Mouse (Mus musculus) neural tube, embryonic 13.5 days (tissue): ENCODE measurements at regions not wholly inside any gene's neighbourhood (a gene's known extent, or its start where the extent isn't known, plus 50 kb on each side); places are given as distances from the start of the nearest gene placed in this dataset.
A peak's percentile ranks its signal among the peaks of the same experiment; 100 is the strongest.

Experiments used
- ATAC-seq: fragments of 200-750 bp; cut with Nextera tagmentation; 2 replicates; pipeline ENCODE4 v1.8.0; 2017; ENCODE audit warnings: low read depth, mild to moderate bottlenecking, moderate TSS enrichment, moderate library complexity
- H3K27ac ChIP-seq: fragments of 300-500 bp; sonication (generic); replicated peaks from 2 replicates; pipeline ENCODE4 v1.5.1; 2015; ENCODE audit warnings: moderate library complexity, mild to moderate bottlenecking, inconsistent platforms
- H3K27me3 ChIP-seq: fragments of 300-500 bp; sonication (generic); 2 replicates; pipeline ENCODE4 v1.6.1; 2015; ENCODE audit warnings: mild to moderate bottlenecking, inconsistent platforms
- H3K36me3 ChIP-seq: fragments of 300-500 bp; sonication (generic); 2 replicates; pipeline ENCODE4 v1.6.1; 2015; ENCODE audit warnings: mild to moderate bottlenecking, inconsistent platforms
- H3K4me1 ChIP-seq: fragments of 300-500 bp; sonication (generic); replicated peaks from 2 replicates; pipeline ENCODE4 v1.6.1; 2015; ENCODE audit warnings: inconsistent platforms
- H3K4me2 ChIP-seq: fragments of 300-500 bp; sonication (generic); 2 replicates; pipeline ENCODE4 v1.6.1; 2015; ENCODE audit warnings: inconsistent platforms, mild to moderate bottlenecking, moderate library complexity
- H3K4me3 ChIP-seq: fragments of 300-500 bp; sonication (generic); 2 replicates; pipeline ENCODE4 v1.5.1; 2015; ENCODE audit warnings: mild to moderate bottlenecking, inconsistent platforms
- H3K9ac ChIP-seq: fragments of 300-500 bp; sonication (generic); 2 replicates; pipeline ENCODE4 v1.6.1; 2015; ENCODE audit warnings: moderate library complexity, mild to moderate bottlenecking, inconsistent platforms
- H3K9me3 ChIP-seq: fragments of 300-500 bp; sonication (generic); 2 replicates; pipeline ENCODE4 v1.6.1; 2016; ENCODE audit warnings: inconsistent platforms
- WGBS: fragments of 180-500 bp; shearing (Covaris S2); methylation state at CpG from one replicate; pipeline ENCODE4 v1.1.7; 2015; 5-methylcytosine and 5-hydroxymethylcytosine counted together

DNA sequence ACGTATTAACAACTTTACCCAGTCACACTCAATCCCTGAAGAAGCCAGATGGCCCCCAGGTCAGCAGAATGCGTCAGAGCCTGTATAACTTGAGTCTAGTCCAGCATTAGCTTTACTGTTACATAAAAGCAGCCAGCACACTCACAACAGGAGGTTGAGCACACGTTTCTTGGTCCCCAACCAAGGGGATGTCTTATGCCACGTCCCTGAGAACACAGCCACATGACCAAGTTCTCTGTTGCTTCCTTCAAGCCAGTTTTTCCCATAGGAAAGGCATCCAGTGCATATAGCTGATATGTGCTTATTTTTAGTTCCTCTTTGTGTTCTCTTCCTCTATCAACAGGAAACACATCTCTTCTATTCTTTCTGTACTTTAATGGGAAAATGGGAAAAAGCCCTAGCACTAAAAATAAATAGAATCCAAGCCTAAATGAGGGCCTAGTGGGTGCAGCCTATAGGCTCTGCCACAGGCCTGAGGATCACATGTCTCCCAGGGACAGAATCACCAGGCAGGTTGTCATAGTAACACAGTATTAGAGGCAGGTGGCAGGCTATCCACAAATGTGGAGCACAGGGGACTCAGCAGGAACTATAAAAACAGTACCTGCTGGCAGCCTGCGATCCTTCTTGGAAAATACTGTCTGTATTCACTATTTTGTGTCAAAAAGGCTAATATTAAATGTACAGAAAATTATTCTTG lies 160.1 kb downstream of the Tmem17 start:
- Histone ChIP-seq H3K36me3 (no peaks in the 10 kb centered on the region), H3K27ac (peak overlapping the region; percentile 34; the same call in 1 of the 2 replicates), H3K9me3 (no peaks in the 10 kb centered on the region), H3K4me3 (no peak overlapping the region), H3K4me1 (peaks cover 12% of the 10 kb centered on the region), H3K9ac (no peak overlapping the region), H3K27me3 (no peaks in the 10 kb centered on the region), H3K4me2 (no peak overlapping the region)
- peak; percentile 97 for ATAC-seq
- 34% methylated on average over 5 of the region's 5 CpGs for WGBS

DNA sequence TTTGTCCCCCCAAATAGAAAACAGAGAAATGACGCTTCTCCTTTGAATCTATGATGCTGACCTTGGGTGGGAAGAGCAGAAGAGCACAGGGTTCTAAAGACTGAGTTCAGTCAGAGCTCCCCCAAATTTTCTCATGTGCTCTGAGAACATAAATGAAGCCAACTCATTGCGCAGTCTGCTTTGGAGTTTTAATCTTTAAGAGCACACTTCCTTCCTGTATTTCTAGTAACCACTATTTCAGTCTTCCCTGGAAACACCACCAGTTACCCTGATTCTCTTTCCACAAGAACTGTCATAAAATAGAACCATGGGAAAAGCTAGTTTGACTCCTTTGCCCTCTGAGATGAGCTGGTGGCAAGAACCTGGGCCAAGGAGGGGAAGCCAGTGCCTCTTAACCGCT lies 163.2 kb downstream of the Tmem17 start:
- Histone ChIP-seq H3K4me1 (peaks cover 12% of the 10 kb centered on the region), H3K9ac (no peak overlapping the region), H3K4me2 (no peak overlapping the region), H3K36me3 (no peaks in the 10 kb centered on the region), H3K27ac (no peak overlapping the region), H3K27me3 (no peaks in the 10 kb centered on the region), H3K4me3 (no peak overlapping the region), H3K9me3 (no peaks in the 10 kb centered on the region)
- no peak for ATAC-seq
- 85% methylated on average over 3 of the region's 3 CpGs for WGBS

DNA sequence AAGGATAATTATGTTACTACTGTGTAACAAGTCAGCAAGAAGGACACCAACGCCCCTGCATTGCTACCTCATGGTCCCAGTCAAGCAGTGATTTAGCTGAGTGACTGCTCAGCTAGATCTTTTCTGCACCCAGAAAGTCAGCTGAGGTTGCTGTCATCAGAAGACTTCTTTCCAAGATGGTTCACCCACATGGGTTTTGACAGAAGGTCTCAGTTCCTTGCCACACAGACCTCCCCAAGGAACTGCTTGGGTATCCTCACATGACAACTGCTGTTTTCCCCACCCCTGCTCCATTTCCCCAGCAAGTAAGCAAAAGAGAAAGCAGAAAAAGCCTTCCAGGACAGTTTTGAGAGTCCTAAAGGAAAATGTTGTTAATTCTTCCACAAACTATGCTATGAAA lies 163.9 kb downstream of the Tmem17 start:
- Histone ChIP-seq H3K9me3 (no peaks in the 10 kb centered on the region), H3K4me1 (peaks cover 12% of the 10 kb centered on the region), H3K27me3 (no peaks in the 10 kb centered on the region), H3K9ac (no peak overlapping the region), H3K4me2 (no peak overlapping the region), H3K4me3 (no peak overlapping the region), H3K27ac (no peak overlapping the region), H3K36me3 (no peaks in the 10 kb centered on the region)
- 88% methylated on average over 1 of the region's 1 CpGs for WGBS
- no peak for ATAC-seq

DNA sequence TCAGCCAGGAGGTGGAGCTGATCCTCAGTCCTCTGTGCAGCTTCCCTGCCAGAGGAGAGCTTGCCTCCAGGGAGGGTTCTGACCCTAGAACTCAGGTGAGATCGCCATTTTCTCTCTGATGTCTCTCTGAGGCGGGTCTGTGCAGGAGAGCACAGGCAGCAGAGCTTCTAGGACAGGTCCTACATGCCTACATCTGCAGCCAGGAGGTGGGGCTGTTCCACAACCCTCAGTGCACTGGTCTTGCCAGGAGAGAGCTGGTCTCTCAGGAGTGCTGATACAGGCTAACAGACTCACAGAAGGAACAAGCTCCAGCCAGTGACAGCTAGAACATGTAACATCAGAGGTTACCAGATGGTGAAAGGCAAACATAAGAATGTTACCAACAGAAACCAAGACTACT lies 165.4 kb downstream of the Tmem17 start:
- H3K27me3 ChIP-seq, result no peaks in the 10 kb centered on the region
- ATAC-seq, result no peak
- no peak overlapping the region for H3K9ac ChIP-seq
- H3K4me1 ChIP-seq, result peaks cover 2% of the 10 kb centered on the region; the same call in 1 of the 2 replicates
- 43% methylated on average over 2 of the region's 2 CpGs for WGBS
- no peaks in the 10 kb centered on the region for H3K9me3 ChIP-seq
- H3K36me3 ChIP-seq, result no peaks in the 10 kb centered on the region
- H3K27ac ChIP-seq, result no peak overlapping the region
- H3K4me3 ChIP-seq, result no peak overlapping the region
- no peak overlapping the region for H3K4me2 ChIP-seq

DNA sequence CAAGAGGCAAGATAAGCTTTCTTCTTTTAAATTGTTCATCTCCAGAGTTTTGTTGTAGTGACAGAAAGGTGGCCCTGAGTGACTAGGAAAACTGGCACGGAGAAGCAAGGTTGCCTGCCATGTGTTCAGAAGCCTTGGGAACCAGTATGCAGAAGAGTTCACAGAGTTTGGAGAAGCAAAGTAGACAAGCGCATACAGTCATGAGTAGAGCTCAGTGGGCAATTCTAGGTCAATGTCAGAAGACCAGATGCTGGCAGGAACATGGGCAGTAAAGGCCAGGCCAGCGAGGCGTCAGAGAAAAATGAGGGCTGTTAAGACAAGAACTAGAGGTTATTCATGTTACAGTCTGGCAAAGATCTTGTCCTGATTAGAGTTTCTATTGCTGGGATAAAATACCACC lies 172.7 kb downstream of the Tmem17 start:
- H3K4me1 ChIP-seq, result no peaks in the 10 kb centered on the region
- ATAC-seq, result no peak

DNA sequence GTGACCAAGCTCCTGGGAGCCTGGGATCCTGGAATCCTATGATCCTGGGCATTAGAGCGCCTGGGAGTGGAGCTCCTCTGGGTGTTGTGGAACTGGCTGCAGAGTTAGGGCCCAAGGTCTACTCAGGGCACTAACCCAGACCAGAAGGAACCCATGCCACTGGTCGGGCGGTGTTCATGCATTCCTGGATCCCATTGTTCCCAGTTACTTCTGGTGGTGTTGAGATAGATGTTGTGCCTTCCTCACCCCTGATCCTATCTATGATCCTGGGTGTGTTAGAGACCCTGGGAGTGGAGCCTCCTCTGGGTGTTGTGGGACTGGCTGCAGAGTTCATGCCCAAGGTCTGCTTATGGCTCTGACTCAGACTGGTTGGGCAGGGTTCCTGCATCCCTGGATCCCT lies 169.9 kb downstream of the B3gnt2 start:
- Histone ChIP-seq H3K4me3 (no peak overlapping the region), H3K9ac (no peak overlapping the region), H3K4me1 (no peaks in the 10 kb centered on the region), H3K27ac (no peak overlapping the region), H3K27me3 (no peaks in the 10 kb centered on the region), H3K9me3 (no peaks in the 10 kb centered on the region), H3K4me2 (no peak overlapping the region), H3K36me3 (no peaks in the 10 kb centered on the region)
- WGBS, result 96% methylated on average over 3 of the region's 3 CpGs
- no peak for ATAC-seq

More for the DNA sequence above, 172.7 kb downstream of the Tmem17 start:
- no peaks in the 10 kb centered on the region for H3K36me3 ChIP-seq
- H3K27me3 ChIP-seq, result no peaks in the 10 kb centered on the region
- H3K27ac ChIP-seq, result no peak overlapping the region
- no peak overlapping the region for H3K9ac ChIP-seq
- no peak overlapping the region for H3K4me3 ChIP-seq
- H3K4me2 ChIP-seq, result no peak overlapping the region
- 89% methylated on average over 4 of the region's 4 CpGs for WGBS
- H3K9me3 ChIP-seq, result no peaks in the 10 kb centered on the region

DNA sequence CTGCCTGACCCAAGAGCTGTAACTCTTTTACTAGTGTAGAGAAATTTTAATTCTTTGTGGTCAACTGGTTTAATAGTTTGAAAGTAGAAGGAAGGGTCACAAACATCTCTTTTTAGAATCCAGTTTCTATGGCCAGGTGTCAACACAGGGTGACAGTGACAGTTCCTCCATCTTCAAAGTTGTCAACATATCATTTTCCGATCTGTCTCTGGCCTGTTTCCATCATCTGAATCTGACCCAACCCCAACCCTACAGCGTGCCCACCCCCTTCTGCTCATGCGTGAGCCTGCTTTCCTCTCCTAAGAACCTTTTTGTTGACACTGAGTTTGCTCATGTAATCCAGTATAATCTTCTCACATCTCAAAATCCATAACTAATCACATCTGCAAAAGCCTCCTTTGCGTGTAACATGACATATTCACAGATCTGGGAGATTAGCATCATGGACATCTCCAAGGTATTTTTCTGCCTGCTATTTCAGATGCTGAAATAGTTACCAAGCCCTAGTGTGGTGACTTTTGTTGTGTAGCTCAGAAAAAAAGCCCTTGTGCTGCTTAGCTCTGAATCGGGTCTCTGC lies 168.4 kb downstream of the B3gnt2 start:
- H3K9me3 ChIP-seq, result no peaks in the 10 kb centered on the region
- ATAC-seq, result no peak

DNA sequence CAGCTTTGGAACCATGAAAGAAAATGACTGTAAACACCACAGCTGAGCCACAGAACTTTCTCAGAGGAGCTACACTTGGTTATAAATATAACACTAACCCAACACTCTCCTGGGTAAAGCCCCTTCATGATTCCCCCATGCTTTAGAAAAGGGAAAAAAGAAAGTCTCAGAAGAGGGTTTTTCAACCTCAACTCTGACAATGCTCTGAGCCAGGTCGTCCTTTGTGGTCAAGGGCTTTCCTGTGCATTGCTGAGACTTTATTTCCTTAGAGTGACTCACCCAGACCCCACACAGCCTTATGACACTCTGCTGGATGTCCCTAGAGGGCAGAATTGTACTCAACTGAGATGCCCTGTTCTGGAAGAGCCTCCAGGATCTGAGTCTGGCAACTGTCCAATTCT lies 167.8 kb downstream of the B3gnt2 start:
- Histone ChIP-seq H3K9me3 (no peaks in the 10 kb centered on the region), H3K9ac (no peak overlapping the region), H3K4me1 (0 out of 2 replicates have a peak, but pooled peaks cover under 1% of the 10 kb centered on the region), H3K27ac (no peak overlapping the region), H3K4me3 (no peak overlapping the region), H3K36me3 (no peaks in the 10 kb centered on the region), H3K27me3 (no peaks in the 10 kb centered on the region), H3K4me2 (no peak overlapping the region)
- ATAC-seq, result no peak
- WGBS, result 40% methylated on average over 1 of the region's 1 CpGs

More for the DNA sequence above, 168.4 kb downstream of the B3gnt2 start:
- Histone ChIP-seq H3K36me3 (no peaks in the 10 kb centered on the region), H3K4me2 (no peak overlapping the region), H3K27ac (no peak overlapping the region), H3K4me1 (no peaks in the 10 kb centered on the region), H3K27me3 (no peaks in the 10 kb centered on the region), H3K9ac (no peak overlapping the region), H3K4me3 (no peak overlapping the region)
- WGBS, result 90% methylated on average over 5 of the region's 5 CpGs

DNA sequence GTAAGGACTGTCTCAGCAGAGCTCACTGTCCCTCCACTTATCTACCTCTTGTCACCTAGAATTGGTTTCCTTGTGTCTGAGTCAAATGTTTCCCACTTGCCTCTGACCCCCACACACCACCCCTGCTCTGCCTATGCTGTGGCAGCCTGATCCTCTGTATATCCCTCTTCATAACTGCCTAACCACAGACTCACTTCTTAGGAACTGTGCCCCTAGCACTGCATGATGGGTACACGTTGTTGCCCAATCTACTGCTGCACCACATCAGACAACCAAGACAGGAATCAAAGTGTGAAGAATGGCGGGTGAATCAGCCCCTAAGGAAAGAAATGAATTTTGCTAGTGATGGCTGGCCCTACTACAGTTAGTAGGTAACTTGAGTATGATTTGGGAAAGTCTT lies 167.4 kb downstream of the B3gnt2 start:
- no peaks in the 10 kb centered on the region for H3K27me3 ChIP-seq
- no peaks in the 10 kb centered on the region for H3K9me3 ChIP-seq
- no peak overlapping the region for H3K27ac ChIP-seq
- WGBS, result 91% methylated on average over 2 of the region's 2 CpGs
- no peak overlapping the region for H3K4me2 ChIP-seq
- H3K4me3 ChIP-seq, result no peak overlapping the region
- H3K36me3 ChIP-seq, result no peaks in the 10 kb centered on the region
- ATAC-seq, result no peak
- peaks cover 4% of the 10 kb centered on the region; the same call in 1 of the 2 replicates for H3K4me1 ChIP-seq
- no peak overlapping the region for H3K9ac ChIP-seq

DNA sequence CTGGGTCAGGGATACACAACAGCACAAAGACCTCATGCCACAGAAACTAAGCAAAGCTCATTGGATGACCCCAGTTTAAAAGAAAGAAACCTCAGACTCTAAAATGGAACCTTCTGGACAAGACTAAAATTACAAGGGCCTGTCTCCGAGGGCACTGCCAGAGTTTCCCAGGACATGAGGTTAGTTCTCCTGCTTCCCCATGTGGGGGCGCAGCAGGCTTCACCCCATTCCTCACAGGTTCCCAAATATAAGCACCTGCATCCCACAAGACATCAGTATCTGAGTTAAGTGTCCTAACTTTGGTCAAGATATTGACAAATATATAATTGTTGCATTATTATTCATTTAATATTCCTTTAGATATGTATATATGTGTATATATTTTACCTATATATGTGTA lies 166.8 kb downstream of the B3gnt2 start:
- ATAC-seq, result no peak
- H3K36me3 ChIP-seq, result no peaks in the 10 kb centered on the region
- 67% methylated on average over 2 of the region's 2 CpGs for WGBS
- no peaks in the 10 kb centered on the region for H3K9me3 ChIP-seq
- H3K4me1 ChIP-seq, result peaks cover 9% of the 10 kb centered on the region; the same call in 1 of the 2 replicates
- no peak overlapping the region for H3K27ac ChIP-seq
- no peaks in the 10 kb centered on the region for H3K27me3 ChIP-seq
- H3K9ac ChIP-seq, result no peak overlapping the region
- H3K4me3 ChIP-seq, result no peak overlapping the region
- no peak overlapping the region for H3K4me2 ChIP-seq

DNA sequence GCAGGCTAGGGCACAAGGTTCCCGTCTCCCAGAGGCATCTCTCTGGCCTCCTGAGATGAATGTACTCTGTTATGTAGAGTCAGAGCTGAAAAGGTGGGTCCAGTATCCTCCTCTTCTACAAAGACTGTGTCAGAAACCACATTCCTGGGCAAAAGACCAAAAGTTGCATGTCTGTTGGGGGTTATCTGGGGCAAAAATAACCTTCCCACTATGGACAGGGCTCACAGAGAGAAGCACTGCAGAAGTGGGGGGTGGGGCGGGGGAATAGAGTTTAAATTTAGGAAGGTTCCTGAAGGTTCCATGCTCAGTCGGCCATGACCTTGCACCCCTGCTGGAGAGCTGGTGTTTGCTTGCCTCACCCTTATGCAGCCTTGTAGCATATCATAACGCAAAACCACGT lies 165.9 kb downstream of the B3gnt2 start:
- no peak for ATAC-seq
- Histone ChIP-seq H3K36me3 (no peaks in the 10 kb centered on the region), H3K4me2 (no peak overlapping the region), H3K27ac (no peak overlapping the region), H3K9me3 (no peaks in the 10 kb centered on the region), H3K4me3 (no peak overlapping the region), H3K9ac (no peak overlapping the region), H3K4me1 (peaks cover 9% of the 10 kb centered on the region; the same call in 1 of the 2 replicates), H3K27me3 (no peaks in the 10 kb centered on the region)
- WGBS, result 87% methylated on average over 5 of the region's 5 CpGs

DNA sequence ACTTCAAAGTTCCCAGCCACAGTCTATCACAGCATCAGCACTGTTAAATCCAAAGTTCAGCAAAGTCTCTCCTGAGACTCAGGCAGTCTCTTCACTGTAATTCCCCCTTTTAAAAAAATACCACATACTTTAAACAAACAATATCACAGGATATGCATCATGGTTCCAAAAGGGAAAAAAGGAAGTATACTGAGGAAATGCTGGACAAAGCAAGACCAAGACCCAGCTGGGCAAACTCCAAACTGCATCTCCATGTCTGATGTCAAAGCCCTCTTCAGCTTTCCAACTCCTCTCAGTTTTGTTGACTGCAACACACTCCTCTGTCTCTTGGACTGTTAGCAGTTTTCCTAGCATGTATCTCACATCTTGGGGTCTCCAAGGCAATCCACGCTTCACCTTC lies 165.5 kb downstream of the B3gnt2 start:
- Histone ChIP-seq H3K4me2 (no peak overlapping the region), H3K27ac (no peak overlapping the region), H3K4me1 (peaks cover 9% of the 10 kb centered on the region; the same call in 1 of the 2 replicates), H3K9ac (no peak overlapping the region), H3K36me3 (no peaks in the 10 kb centered on the region), H3K27me3 (no peaks in the 10 kb centered on the region), H3K9me3 (no peaks in the 10 kb centered on the region), H3K4me3 (no peak overlapping the region)
- 86% methylated on average over 1 of the region's 1 CpGs for WGBS
- ATAC-seq, result no peak
